Mouse (Mus musculus) cerebellum, postnatal 25 days (tissue): ENCODE results near the gene Prkca.

Experiments used
- DNase-seq, 2 experiments: peaks; one replicate each; pipeline ENCODE4 v3.0.0; 2021; ENCODE audit warnings: mixed read lengths in 2 of 2

The Prkca gene

GRCm38 (mm10) chr11:108229176-108229946, 114.4 kb downstream of the Prkca start:
- DNase-seq, result no peak

DNA sequence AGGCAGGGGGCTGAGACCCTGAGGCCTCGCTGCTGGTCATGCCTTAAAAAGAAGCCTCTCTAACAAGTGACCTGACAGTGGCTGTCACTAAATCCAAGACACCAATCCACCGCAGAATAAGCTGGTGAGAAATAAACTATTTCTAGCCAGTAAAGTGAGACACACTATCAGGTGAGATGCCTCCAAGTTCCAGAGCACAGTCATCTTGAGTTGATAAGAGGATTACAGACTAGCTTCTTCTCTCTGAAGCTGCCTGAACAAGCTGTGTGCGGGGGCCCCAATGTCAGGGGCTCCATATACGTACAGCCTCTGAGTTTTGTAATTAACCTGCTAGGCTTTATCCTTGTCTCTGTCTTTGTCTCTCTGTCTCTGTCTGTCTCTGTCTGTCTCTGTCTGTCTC, 115.2 kb downstream of the Prkca start:
- DNase-seq, result no peak

- no peak for DNase-seq
Measured at GRCm38 (mm10) chr11:108226248-108226647, 117.5 kb downstream of the Prkca start.

GRCm38 (mm10) chr11:108224233-108224973, 119.3 kb downstream of the Prkca start:
- DNase-seq, result peak; percentile 26 to 46

- peak; percentile 23 to 25 for DNase-seq
Measured at GRCm38 (mm10) chr11:108223613-108224232, 120.0 kb downstream of the Prkca start.

DNA sequence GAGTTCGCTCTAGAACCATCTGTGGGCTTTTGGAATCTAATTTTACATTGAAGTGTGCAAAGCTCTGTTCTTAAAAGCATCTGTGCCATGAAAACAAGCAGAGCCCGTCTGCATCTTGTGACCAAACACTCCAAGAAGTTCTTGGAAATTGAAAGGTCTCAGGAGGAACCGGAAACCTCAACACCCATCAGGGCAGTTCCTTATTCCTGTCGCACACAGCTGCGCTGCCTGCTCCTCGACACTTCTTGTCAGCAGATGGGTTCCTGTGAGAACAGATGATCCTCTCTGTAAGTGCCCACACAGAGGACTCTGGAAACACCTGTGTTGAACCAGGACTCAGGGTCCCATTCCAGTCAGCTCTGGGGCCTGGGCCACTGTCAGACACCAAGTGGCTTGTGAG, 120.6 kb downstream of the Prkca start:
- peak in 1 of 2 experiments; percentile 11 for DNase-seq

GRCm38 (mm10) chr11:108222616-108223015, 121.1 kb downstream of the Prkca start:
- DNase-seq, result no peak

DNA sequence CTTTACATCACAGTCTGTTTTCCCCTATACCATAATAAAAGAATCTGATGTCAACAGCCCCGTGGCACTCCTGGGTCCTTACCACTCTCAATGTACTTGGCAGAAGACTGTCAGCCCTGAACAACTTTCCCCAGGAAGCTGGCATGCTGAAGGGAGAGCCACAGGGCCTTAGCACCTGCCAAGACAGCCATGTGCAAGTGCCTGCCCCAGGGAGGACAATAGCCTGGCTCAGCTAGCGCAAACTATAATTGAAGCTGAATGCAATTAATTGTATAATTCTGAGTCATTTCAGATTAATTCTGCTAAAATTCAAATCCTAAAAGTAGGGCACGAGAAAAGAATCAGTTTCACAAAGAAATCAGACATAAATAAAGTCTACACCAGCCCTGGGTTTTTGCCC, 121.7 kb downstream of the Prkca start:
- DNase-seq, result peak; percentile 46 to 64

- DNase-seq, result no peak
Measured at GRCm38 (mm10) chr11:108221124-108221835, 122.4 kb downstream of the Prkca start.

GRCm38 (mm10) chr11:108220605-108221004, 123.1 kb downstream of the Prkca start:
- no peak for DNase-seq

DNA sequence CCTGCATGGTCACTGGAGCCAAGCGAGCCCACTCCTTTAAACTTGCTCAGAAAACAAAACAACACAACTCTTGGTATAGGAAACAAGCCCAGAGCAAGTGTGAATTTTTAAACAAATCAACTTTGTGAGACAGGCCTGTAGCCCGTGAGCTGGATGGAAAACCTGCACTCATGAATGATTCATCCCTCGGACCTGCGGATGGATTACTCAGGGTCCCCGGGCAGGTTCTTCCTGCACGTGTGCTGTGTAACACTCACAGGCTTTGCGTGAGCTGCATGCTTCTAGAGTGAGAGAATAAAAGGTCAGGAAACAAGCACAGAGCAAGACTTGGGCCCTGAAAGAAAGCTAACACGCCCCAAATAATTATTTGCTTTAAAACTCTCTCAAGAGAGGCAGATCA, 126.7 kb downstream of the Prkca start:
- DNase-seq, result no peak

DNA sequence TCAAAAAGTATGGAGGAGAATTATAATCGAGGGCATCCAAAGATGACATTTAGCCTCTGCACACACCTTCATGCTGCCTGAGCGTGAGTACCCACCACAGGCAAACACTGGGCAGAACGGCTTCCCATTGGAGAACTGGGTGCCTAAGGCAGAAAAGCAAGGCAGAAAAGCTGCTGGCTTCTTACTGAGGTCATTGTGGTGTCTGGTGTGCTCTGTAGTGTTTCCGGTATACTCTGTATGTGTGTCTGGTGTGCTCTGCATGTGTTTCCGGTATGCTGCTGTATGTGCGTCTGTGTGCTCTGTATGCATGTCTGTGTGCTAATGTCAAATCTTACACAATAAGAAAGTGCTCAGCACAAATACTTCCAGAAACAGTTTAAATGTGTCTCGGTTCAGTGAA, 127.7 kb downstream of the Prkca start:
- no peak for DNase-seq

GRCm38 (mm10) chr11:108215466-108215865, 128.3 kb downstream of the Prkca start:
- no peak for DNase-seq

GRCm38 (mm10) chr11:108214521-108215223, 129.1 kb downstream of the Prkca start:
- DNase-seq, result no peak

DNA sequence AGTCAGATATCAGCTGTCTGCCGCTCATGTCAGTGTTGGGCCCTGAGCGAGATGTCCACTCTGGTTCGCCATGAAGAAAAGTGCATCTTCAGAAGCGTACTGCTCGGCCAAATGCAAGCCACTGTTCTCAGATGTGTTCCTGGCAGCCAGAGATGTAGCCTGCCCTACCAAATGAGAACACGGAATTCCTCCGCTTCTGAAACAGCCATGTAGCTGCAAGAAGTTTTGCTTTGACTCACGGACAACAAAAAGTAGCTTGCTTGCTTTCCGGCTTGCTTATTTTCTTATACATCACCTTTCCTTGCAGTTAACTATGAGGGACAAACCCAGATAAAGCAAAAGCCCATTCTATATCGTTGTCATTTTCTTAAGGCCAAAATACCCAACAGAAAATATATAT, 129.9 kb downstream of the Prkca start:
- DNase-seq, result no peak

DNA sequence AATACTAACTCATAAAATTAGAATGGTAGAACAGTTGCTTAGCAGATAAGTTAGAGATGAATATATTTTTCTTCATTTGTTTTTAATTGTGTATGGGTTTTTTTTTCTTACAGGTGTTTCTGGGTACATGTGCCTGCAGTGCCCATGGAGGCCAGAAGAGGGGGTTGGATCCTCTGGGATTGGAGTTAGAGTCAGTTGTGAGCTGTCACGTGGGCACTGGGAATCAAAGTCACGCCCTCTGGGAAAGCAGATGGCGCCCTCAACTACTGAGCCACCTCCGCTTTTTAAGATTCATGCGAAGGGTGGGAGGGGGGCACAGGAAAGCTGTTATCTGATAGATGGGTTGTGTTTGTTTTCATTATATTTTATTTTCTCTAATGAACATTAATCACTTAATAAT, 131.1 kb downstream of the Prkca start:
- no peak for DNase-seq

DNA sequence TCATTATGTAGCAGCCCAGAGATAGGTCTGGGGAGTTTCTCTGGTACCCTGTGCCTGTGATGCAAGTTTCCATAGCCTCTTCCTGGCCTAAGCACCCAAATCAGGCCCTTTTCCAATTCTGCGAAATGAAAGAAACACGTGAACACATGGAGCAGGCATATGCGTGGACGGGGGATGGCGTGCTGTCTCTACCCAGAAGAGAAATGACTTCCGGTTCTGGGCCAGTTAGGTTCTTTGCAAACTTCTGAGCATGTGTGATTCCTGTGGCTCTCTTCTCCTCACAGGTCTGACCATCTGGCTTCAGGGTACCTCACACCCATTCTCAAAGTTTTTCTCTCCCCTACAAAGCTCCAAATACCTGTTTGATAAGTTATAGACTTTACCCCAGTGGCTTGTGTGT, 131.7 kb downstream of the Prkca start:
- DNase-seq, result no peak

DNA sequence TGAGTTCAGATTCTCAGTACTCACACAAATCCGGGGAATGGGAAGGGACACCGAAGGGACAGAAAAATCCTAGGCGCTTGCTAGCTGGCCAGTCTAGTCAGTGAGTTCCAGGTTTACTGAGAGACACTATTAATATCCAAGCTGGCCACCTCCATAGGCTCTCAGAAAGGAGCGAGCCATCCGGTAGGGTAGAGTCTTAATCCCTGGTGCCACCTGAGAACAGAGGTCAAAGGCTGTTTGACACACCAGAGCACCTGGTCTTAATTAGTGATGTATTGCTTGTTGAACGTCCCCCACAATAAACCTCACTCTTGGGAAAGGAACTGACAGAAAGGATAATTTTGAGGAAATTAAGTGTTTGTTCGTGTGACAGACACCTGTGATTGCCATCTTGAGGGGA, 133.0 kb downstream of the Prkca start:
- DNase-seq, result no peak

DNA sequence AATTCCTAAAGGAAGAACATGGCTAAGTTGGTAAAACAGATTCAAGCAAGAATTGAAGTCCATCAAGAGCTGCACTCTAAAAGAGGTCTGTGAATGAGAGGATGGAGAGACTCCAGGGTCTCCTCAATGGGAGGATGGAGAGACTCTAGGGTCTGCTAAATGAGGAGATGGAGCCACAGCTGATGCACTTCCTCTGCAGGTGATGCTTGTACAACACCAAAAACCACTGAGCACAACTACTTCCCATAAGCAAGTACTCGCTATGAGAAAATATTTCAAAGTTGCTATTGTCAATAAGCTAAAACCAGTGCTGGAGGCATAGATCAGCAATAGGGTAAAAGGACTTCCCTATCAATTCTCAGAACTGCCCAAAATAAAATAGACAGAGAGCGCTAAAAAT, 137.1 kb downstream of the Prkca start:
- no peak for DNase-seq

GRCm38 (mm10) chr11:108204895-108205248, 138.9 kb downstream of the Prkca start:
- DNase-seq, result no peak

DNA sequence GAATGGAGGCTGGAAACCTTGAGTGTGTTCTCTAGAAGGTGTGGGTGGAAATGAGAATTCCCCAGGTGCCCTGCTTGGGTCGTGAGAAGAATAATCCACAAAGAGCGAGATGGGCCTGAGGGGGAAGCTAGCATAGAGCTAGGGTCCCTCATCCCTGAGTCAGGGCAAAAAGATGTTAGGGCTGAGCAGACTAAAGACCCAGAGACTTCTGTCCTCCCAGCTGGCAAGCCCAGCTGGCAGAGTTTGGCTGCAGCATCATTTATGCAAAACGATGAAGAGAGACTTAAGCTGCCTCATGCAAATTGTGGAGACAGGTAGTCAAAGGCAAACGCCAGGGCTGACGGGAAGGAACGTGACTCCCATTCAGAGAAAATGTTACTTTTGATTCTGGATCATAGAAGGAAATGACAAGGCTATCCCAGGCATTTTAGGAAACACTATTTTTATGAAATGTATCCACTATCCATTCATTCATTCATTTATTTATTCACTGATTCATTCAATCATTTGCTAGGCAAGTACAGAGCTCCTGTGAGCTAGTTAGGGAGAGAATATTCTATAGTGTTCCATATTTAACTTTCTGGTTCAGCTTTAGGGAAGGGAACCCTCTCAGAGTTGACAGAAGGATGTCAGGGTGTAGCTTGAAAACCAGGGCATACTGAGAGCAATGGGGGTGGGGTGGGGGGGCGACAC, 139.4 kb downstream of the Prkca start:
- DNase-seq, result no peak

DNA sequence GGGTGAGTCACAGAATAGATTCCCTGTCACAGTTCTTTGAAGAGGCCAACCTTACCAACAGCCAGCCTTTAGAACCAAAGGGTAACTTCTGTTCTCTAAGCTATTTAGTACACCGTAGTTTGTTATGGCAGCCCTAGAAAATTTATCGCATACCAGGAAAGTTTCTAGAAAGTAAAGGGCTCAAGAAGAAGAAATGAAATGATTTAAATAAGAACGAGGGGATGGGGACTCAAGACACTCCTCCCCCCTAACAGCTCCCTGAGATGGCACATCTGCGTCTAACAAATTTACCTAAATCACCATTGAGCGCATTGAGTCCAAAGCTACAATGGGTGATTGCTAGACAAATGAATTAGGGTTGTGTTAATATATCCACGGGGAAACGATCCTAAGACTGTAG, 140.9 kb downstream of the Prkca start:
- DNase-seq, result no peak
